Mouse (Mus musculus): Measurements from ENCODE around the gene Npcd. TPM values are rescaled to one million over a fixed set of nuclear protein-coding genes. Genes with fewer than 3 reads are reported as not detected.

Npcd gene
- polyA plus RNA-seq, 1 experiment from 2014 or later: 2.5 TPM

GRCm38 (mm10) chr15:79749162-79749561, 84.9 kb downstream of the Npcd start:
- no peak overlapping the region for H3K4me2 ChIP-seq (ENCODE audit: low read depth, low read length)
- no peaks in the 10 kb centered on the region for H3K9me3 ChIP-seq (ENCODE audit: control insufficient read depth, low read length)
- ATAC-seq (ENCODE audit: low read depth): no peak
- no peaks in the 10 kb centered on the region for H3K36me3 ChIP-seq (ENCODE audit: control insufficient read depth, insufficient read depth, low read length)
- H3K4me3 ChIP-seq (ENCODE audit: low read depth, low read length): no peak overlapping the region
- H3K4me1 ChIP-seq (ENCODE audit: control insufficient read depth, insufficient read depth, low read length): no peaks in the 10 kb centered on the region
- no peak overlapping the region for H3K9ac ChIP-seq (replicated peaks; ENCODE audit: low read depth, low read length)
- no peaks in the 10 kb centered on the region for H3K27me3 ChIP-seq (ENCODE audit: control insufficient read depth, insufficient read depth, low read length)
- no peak overlapping the region for H3K27ac ChIP-seq (ENCODE audit: low read depth, low read length)
- WGBS: 95% methylated on average over 7 of the region's 7 CpGs

- ATAC-seq (ENCODE audit: low read depth): no peak
- Histone ChIP-seq H3K9ac (replicated peaks; ENCODE audit: low read depth, low read length) (no peak overlapping the region), H3K27ac (ENCODE audit: low read depth, low read length) (no peak overlapping the region), H3K36me3 (ENCODE audit: control insufficient read depth, insufficient read depth, low read length) (no peaks in the 10 kb centered on the region), H3K9me3 (ENCODE audit: control insufficient read depth, low read length) (no peaks in the 10 kb centered on the region), H3K4me2 (ENCODE audit: low read depth, low read length) (no peak overlapping the region; the same call in 1 of the 2 replicates), H3K4me1 (ENCODE audit: control insufficient read depth, insufficient read depth, low read length) (no peaks in the 10 kb centered on the region), H3K4me3 (ENCODE audit: low read depth, low read length) (no peak overlapping the region), H3K27me3 (ENCODE audit: control insufficient read depth, insufficient read depth, low read length) (no peaks in the 10 kb centered on the region)
- WGBS: 62% methylated on average over 11 of the region's 11 CpGs
Observed at GRCm38 (mm10) chr15:79747998-79748397, 86.0 kb downstream of the Npcd start.

- Histone ChIP-seq H3K27ac (ENCODE audit: low read depth, low read length) (no peak overlapping the region), H3K36me3 (ENCODE audit: control insufficient read depth, insufficient read depth, low read length) (no peaks in the 10 kb centered on the region), H3K4me3 (ENCODE audit: low read depth, low read length) (no peak overlapping the region), H3K4me1 (ENCODE audit: control insufficient read depth, insufficient read depth, low read length) (peaks cover 7% of the 10 kb centered on the region), H3K9ac (replicated peaks; ENCODE audit: low read depth, low read length) (no peak overlapping the region), H3K9me3 (ENCODE audit: control insufficient read depth, low read length) (no peaks in the 10 kb centered on the region), H3K4me2 (ENCODE audit: low read depth, low read length) (no peak overlapping the region), H3K27me3 (ENCODE audit: control insufficient read depth, insufficient read depth, low read length) (no peaks in the 10 kb centered on the region)
- ATAC-seq (ENCODE audit: low read depth): no peak
- WGBS: 88% methylated on average over 5 of the region's 5 CpGs
Observed at GRCm38 (mm10) chr15:79745883-79746282, 88.2 kb downstream of the Npcd start.

- WGBS: 88% methylated on average over 10 of the region's 10 CpGs
- no peak for ATAC-seq (ENCODE audit: low read depth)
- H3K27ac ChIP-seq (ENCODE audit: low read depth, low read length): no peak overlapping the region
- H3K27me3 ChIP-seq (ENCODE audit: control insufficient read depth, insufficient read depth, low read length): no peaks in the 10 kb centered on the region
- H3K4me3 ChIP-seq (ENCODE audit: low read depth, low read length): no peak overlapping the region
- no peaks in the 10 kb centered on the region for H3K9me3 ChIP-seq (ENCODE audit: control insufficient read depth, low read length)
- peaks cover 13% of the 10 kb centered on the region for H3K4me1 ChIP-seq (ENCODE audit: control insufficient read depth, insufficient read depth, low read length)
- H3K4me2 ChIP-seq (ENCODE audit: low read depth, low read length): no peak overlapping the region
- no peaks in the 10 kb centered on the region for H3K36me3 ChIP-seq (ENCODE audit: control insufficient read depth, insufficient read depth, low read length)
- H3K9ac ChIP-seq (replicated peaks; ENCODE audit: low read depth, low read length): no peak overlapping the region
Observed at GRCm38 (mm10) chr15:79745312-79745711, 88.7 kb downstream of the Npcd start.

GRCm38 (mm10) chr15:79744742-79745141, 89.3 kb downstream of the Npcd start:
- 84% methylated on average over 8 of the region's 8 CpGs for WGBS
- ATAC-seq (ENCODE audit: low read depth): no peak
- H3K27ac ChIP-seq (ENCODE audit: low read depth, low read length): no peak overlapping the region
- no peaks in the 10 kb centered on the region for H3K9me3 ChIP-seq (ENCODE audit: control insufficient read depth, low read length)
- H3K36me3 ChIP-seq (ENCODE audit: control insufficient read depth, insufficient read depth, low read length): no peaks in the 10 kb centered on the region
- H3K4me1 ChIP-seq (ENCODE audit: control insufficient read depth, insufficient read depth, low read length): peaks cover 13% of the 10 kb centered on the region
- H3K4me3 ChIP-seq (ENCODE audit: low read depth, low read length): no peak overlapping the region
- H3K4me2 ChIP-seq (ENCODE audit: low read depth, low read length): no peak overlapping the region
- H3K9ac ChIP-seq (replicated peaks; ENCODE audit: low read depth, low read length): no peak overlapping the region
- H3K27me3 ChIP-seq (ENCODE audit: control insufficient read depth, insufficient read depth, low read length): no peaks in the 10 kb centered on the region

GRCm38 (mm10) chr15:79744001-79744400, 90.0 kb downstream of the Npcd start:
- Histone ChIP-seq H3K27ac (ENCODE audit: low read depth, low read length) (no peak overlapping the region), H3K9me3 (ENCODE audit: control insufficient read depth, low read length) (no peaks in the 10 kb centered on the region), H3K36me3 (ENCODE audit: control insufficient read depth, insufficient read depth, low read length) (0 out of 2 replicates have a peak, but pooled peaks cover 1% of the 10 kb centered on the region), H3K9ac (replicated peaks; ENCODE audit: low read depth, low read length) (no peak overlapping the region), H3K4me3 (ENCODE audit: low read depth, low read length) (no peak overlapping the region), H3K27me3 (ENCODE audit: control insufficient read depth, insufficient read depth, low read length) (no peaks in the 10 kb centered on the region), H3K4me1 (ENCODE audit: control insufficient read depth, insufficient read depth, low read length) (peaks cover 13% of the 10 kb centered on the region), H3K4me2 (ENCODE audit: low read depth, low read length) (no peak overlapping the region)
- WGBS: 96% methylated on average over 11 of the region's 11 CpGs
- no peak for ATAC-seq (ENCODE audit: low read depth)

GRCm38 (mm10) chr15:79742706-79743023, 91.4 kb downstream of the Npcd start:
- Histone ChIP-seq H3K36me3 (ENCODE audit: control insufficient read depth, insufficient read depth, low read length) (peaks cover 15% of the 10 kb centered on the region), H3K4me3 (ENCODE audit: low read depth, low read length) (peak overlapping the region; percentile 95), H3K4me2 (ENCODE audit: low read depth, low read length) (peak overlapping the region; percentile 86), H3K4me1 (ENCODE audit: control insufficient read depth, insufficient read depth, low read length) (peaks cover 13% of the 10 kb centered on the region), H3K9me3 (ENCODE audit: control insufficient read depth, low read length) (no peaks in the 10 kb centered on the region), H3K9ac (replicated peaks; ENCODE audit: low read depth, low read length) (peak overlapping the region; percentile 91), H3K27me3 (ENCODE audit: control insufficient read depth, insufficient read depth, low read length) (no peaks in the 10 kb centered on the region), H3K27ac (ENCODE audit: low read depth, low read length) (0 out of 2 replicates have a peak overlapping the region, but pooled peaks have one; percentile 64)
- ATAC-seq (ENCODE audit: low read depth): no peak; the same call in 1 of the 2 replicates
- 0% methylated on average over 23 of the region's 23 CpGs for WGBS

- Histone ChIP-seq H3K9ac (replicated peaks; ENCODE audit: low read depth, low read length) (peak within 1 kb of the TSS; percentile 91), H3K4me3 (ENCODE audit: low read depth, low read length) (peak within 1 kb of the TSS; percentile 95), H3K27ac (ENCODE audit: low read depth, low read length) (peak within 1 kb of the TSS; percentile 64), H3K4me2 (ENCODE audit: low read depth, low read length) (peak within 1 kb of the TSS; percentile 86), H3K36me3 (ENCODE audit: control insufficient read depth, insufficient read depth, low read length) (peaks cover 20% of the 10 kb centered on the region), H3K27me3 (ENCODE audit: control insufficient read depth, insufficient read depth, low read length) (no peaks in the 10 kb centered on the region), H3K4me1 (ENCODE audit: control insufficient read depth, insufficient read depth, low read length) (peaks cover 13% of the 10 kb centered on the region), H3K9me3 (ENCODE audit: control insufficient read depth, low read length) (no peaks in the 10 kb centered on the region)
- peak; percentile 95 for ATAC-seq (ENCODE audit: low read depth)
- WGBS: under 1% methylated on average over 78 of the region's 93 CpGs
Observed at GRCm38 (mm10) chr15:79741921-79742705, 91.9 kb downstream of the Npcd start, which contains the start of gene Sun2. TSS of gene Sun2 (minus strand) at chr15:79742536.

GRCm38 (mm10) chr15:79741173-79741858, 92.7 kb downstream of the Npcd start:
- peaks cover 13% of the 10 kb centered on the region for H3K4me1 ChIP-seq (ENCODE audit: control insufficient read depth, insufficient read depth, low read length)
- no peak for ATAC-seq (ENCODE audit: low read depth)
- H3K4me3 ChIP-seq (ENCODE audit: low read depth, low read length): peak overlapping the region; percentile 95
- H3K27me3 ChIP-seq (ENCODE audit: control insufficient read depth, insufficient read depth, low read length): no peaks in the 10 kb centered on the region
- no peaks in the 10 kb centered on the region for H3K9me3 ChIP-seq (ENCODE audit: control insufficient read depth, low read length)
- 33% methylated on average over 14 of the region's 14 CpGs for WGBS
- no peak overlapping the region for H3K27ac ChIP-seq (ENCODE audit: low read depth, low read length)
- H3K36me3 ChIP-seq (ENCODE audit: control insufficient read depth, insufficient read depth, low read length): peaks cover 28% of the 10 kb centered on the region
- H3K9ac ChIP-seq (replicated peaks; ENCODE audit: low read depth, low read length): peak overlapping the region; percentile 91
- H3K4me2 ChIP-seq (ENCODE audit: low read depth, low read length): peak overlapping the region; percentile 86
